Mouse (Mus musculus) neural tube, embryonic 10.5 days (tissue): ENCODE data around the gene Olfr1030.
"Not testable (repeated sequence)": the region's sequence is repeated elsewhere in the genome, so short reads cannot be mapped to it uniquely, and the experiment has no call there.

Experiments
- DNase-seq: peaks from one replicate; pipeline ENCODE4 v3.0.0-alpha.2; 2017; ENCODE audit warnings: low spot score; ENCODE audit errors: extremely low spot score

Gene Olfr1030

GRCm38 (mm10) chr2:85978976-85979375 lies at the start of gene Olfr1030:
Olfr1030 (plus strand) TSS chr2:85979276.
- DNase-seq: no peak

GRCm38 (mm10) chr2:85950137-85950536 lies 28.9 kb upstream of the Olfr1030 start, which contains the start of gene Olfr1028:
Olfr1028 (plus strand) TSS chr2:85950437.
- no peak for DNase-seq

- no peak for DNase-seq
Observed at GRCm38 (mm10) chr2:85973595-85973994, 5.5 kb upstream of the Olfr1030 start, which contains the start of gene Olfr1029. Olfr1029 (plus strand) TSS chr2:85973895.

- no peak for DNase-seq
Observed at GRCm38 (mm10) chr2:85990004-85990403, 10.9 kb downstream of the Olfr1030 start, which contains the start of gene Olfr1031. Olfr1031 (plus strand) TSS chr2:85990304.

- no peak for DNase-seq
Observed at GRCm38 (mm10) chr2:86005240-86005639, 26.2 kb downstream of the Olfr1030 start, which contains the start of gene Olfr1032. Olfr1032 (plus strand) TSS chr2:86005540.

- peak; percentile 16 for DNase-seq
Observed at GRCm38 (mm10) chr2:86020406-86020805, 41.3 kb downstream of the Olfr1030 start, which contains the start of gene Olfr1033. Olfr1033 (plus strand) TSS chr2:86020633.

- not testable (repeated sequence) for DNase-seq
Observed at GRCm38 (mm10) chr2:86021518-86021917, 42.4 kb downstream of the Olfr1030 start.
